ENCODE assay signal across 15 mouse cellular contexts in the genomic region with DNA sequence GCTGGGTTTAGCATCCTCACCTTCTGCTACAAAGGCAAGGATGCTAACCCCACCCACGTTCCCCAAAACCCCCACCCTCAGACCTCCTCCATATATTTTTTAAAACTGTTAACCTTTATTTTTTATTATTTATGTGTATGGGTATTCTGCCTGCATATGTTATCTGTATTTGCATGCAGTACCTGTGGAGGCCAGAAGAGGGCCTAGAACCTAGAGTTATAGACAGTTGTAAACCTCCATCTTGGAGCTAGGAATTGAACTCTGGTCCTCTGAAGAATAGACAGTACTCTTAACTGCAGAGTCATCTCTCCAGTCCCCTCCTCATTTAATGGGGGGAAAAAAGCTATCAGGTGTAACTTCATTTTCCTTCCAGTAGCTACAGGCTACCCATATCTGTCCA. TPM values are rescaled to one million over a fixed set of nuclear protein-coding genes. Genes with fewer than 3 reads are reported as not detected.
DNase-seq lines count a peak whose midpoint lies in the region; ATAC-seq and TF ChIP-seq lines count a peak whose summit lies in the region.
"Had no signal": no experiment of that assay in that cellular context is flagged by ENCODE, and none has a peak within 500 bp of the region (broad histone marks: within the 10 kb centered on the region; RNA-seq: fewer than 3 reads in every experiment).

No protein-coding gene starts in this region.

- peaks cover 63% of the 10 kb centered on the region for H3K36me3 ChIP-seq in neural tube, embryonic 15.5 days
- H3K36me3 ChIP-seq in heart, embryonic 12.5 days, result peaks cover 22% of the 10 kb centered on the region; the same call in 1 of the 2 replicates

- in situ Hi-C loops in Patski (cut with MboI; ENCODE audit: low pct_unique_long_range_greater_than_20kb), result loop anchor here (25.0 kb wide), 1 partner anchor 512 kb away; a partner anchor contains a TSS

- CTCF ChIA-PET in Patski (lab: Charles Lee), result interaction anchor here (0.7 to 1.5 kb wide), 3 partner anchors 11 to 190 kb away, joined by 3 to 4 read pairs (median 3); no protein-coding TSS in a partner anchor

- DNase-seq in layer of hippocampus, adult 2 months (ENCODE audit: low spot score in 2 of 2), result no peak
- DNase-seq in layer of hippocampus, postnatal 10 days (ENCODE audit: low spot score in 2 of 2), result no peak
- peak; percentile 26 for DNase-seq in thymus, postnatal 14 days
- no peak for DNase-seq in thymus, postnatal 36 days
- DNase-seq in Patski (ENCODE audit: low read depth, low spot score), result no peak
- DNase-seq: cerebellum, adult 9-11 months; lung, adult 2 months had no signal

- WGBS in neural tube, embryonic 15.5 days, result 71% methylated on average over 1 of the region's 1 CpGs
- WGBS in heart, embryonic 12.5 days, result 56% methylated on average over 1 of the region's 1 CpGs

- no peak overlapping the region for H3K9ac ChIP-seq in neural tube, embryonic 15.5 days (replicated peaks)
- H3K9ac ChIP-seq in heart, embryonic 12.5 days, result no peak overlapping the region
- H3K9ac ChIP-seq: embryonic facial prominence, embryonic 13.5 days had no signal

- no peak for ATAC-seq in Patski
- peak; percentile 40; the same call in 1 of the 2 replicates for ATAC-seq in neutrophil, adult 5-6 weeks (ENCODE audit: extremely low read depth, insufficient number of reproducible peaks, low FRiP score, poor library complexity, severe bottlenecking)
- ATAC-seq in neural tube, embryonic 15.5 days (ENCODE audit: low FRiP score), result no peak
- no peak for ATAC-seq in heart, embryonic 12.5 days (ENCODE audit: insufficient number of reproducible peaks, low FRiP score)
- ATAC-seq: forebrain, embryonic 16.5 days; hindbrain, embryonic 16.5 days had no signal

- peak; percentile 71 for TF ChIP-seq CTCF in layer of hippocampus, adult 2 months (conservative IDR thresholded peaks at IDR 0.05)
- TF ChIP-seq CTCF in Patski (IDR thresholded peaks at IDR 0.05), result peak; percentile 54

- no peak overlapping the region for H3K4me3 ChIP-seq in layer of hippocampus, adult 2 months
- no peak overlapping the region for H3K4me3 ChIP-seq in neural tube, embryonic 15.5 days (replicated peaks)
- no peak overlapping the region for H3K4me3 ChIP-seq in heart, embryonic 12.5 days
- H3K4me3 ChIP-seq: embryonic facial prominence, embryonic 13.5 days; heart, embryonic 10.5 days had no signal

- H3K9me3 ChIP-seq in neural tube, embryonic 15.5 days (replicated peaks), result no peaks in the 10 kb centered on the region
- H3K9me3 ChIP-seq in heart, embryonic 12.5 days (replicated peaks), result no peaks in the 10 kb centered on the region
- H3K9me3 ChIP-seq: embryonic facial prominence, embryonic 13.5 days; heart, embryonic 10.5 days had no signal

- POLR2A ChIA-PET in Patski (lab: Charles Lee), result no interaction called here

- no peak overlapping the region for H3K27ac ChIP-seq in layer of hippocampus, adult 2 months
- H3K27ac ChIP-seq in neural tube, embryonic 15.5 days (replicated peaks), result no peak overlapping the region
- H3K27ac ChIP-seq in heart, embryonic 12.5 days (ENCODE audit: poor library complexity, severe bottlenecking), result no peak overlapping the region
- H3K27ac ChIP-seq: embryonic facial prominence, embryonic 13.5 days; heart, embryonic 10.5 days had no signal

- no peak overlapping the region for H3K4me2 ChIP-seq in neural tube, embryonic 15.5 days
- no peak overlapping the region for H3K4me2 ChIP-seq in heart, embryonic 12.5 days
- H3K4me2 ChIP-seq: embryonic facial prominence, embryonic 13.5 days had no signal

- H3K4me1 ChIP-seq in neural tube, embryonic 15.5 days, result no peaks in the 10 kb centered on the region
- no peaks in the 10 kb centered on the region for H3K4me1 ChIP-seq in heart, embryonic 12.5 days (replicated peaks)
- H3K4me1 ChIP-seq: embryonic facial prominence, embryonic 13.5 days; heart, embryonic 10.5 days had no signal

- no peaks in the 10 kb centered on the region for H3K27me3 ChIP-seq in Patski
- no peaks in the 10 kb centered on the region for H3K27me3 ChIP-seq in neural tube, embryonic 15.5 days (replicated peaks)
- H3K27me3 ChIP-seq in heart, embryonic 12.5 days (replicated peaks), result no peaks in the 10 kb centered on the region
- H3K27me3 ChIP-seq: embryonic facial prominence, embryonic 13.5 days had no signal

RNA-seq across cellular contexts. Expression of a gene that starts 9.8 kb away (rescaled TPM):
- 10 to 100 TPM; 16.5 to 16.9 TPM for total RNA-seq in layer of hippocampus, adult 2 months (2021)
- 10 to 100 TPM; 14.2 to 15.5 TPM for total RNA-seq in layer of hippocampus, postnatal 10 days (2021)
- polyA plus RNA-seq in Patski (2021), result 35.2 TPM
- total RNA-seq in neutrophil, adult 5-6 weeks (2017), result 63.6 and 70.3 TPM in 2 replicates
- 18.4 and 22.7 TPM in 2 replicates for polyA plus RNA-seq in neural tube, embryonic 15.5 days (2015; fragmentation: Nextera tagmentation; extraction: Ambion mirVana)
- polyA plus RNA-seq in heart, embryonic 12.5 days (2016; fragmentation: Nextera tagmentation; extraction: Ambion mirVana), result 19.4 and 20.2 TPM in 2 replicates

RNA-seq across cellular contexts. Expression of a gene that starts 18.1 kb away (rescaled TPM):
- total RNA-seq in layer of hippocampus, adult 2 months (2021), result 100 to 1,000 TPM; 365 to 385 TPM
- 100 to 1,000 TPM; 345 to 387 TPM for total RNA-seq in layer of hippocampus, postnatal 10 days (2021)
- 73.0 TPM for polyA plus RNA-seq in Patski (2021)
- not detected in 2 replicates for total RNA-seq in neutrophil, adult 5-6 weeks (2017)
- 91.1 and 112 TPM in 2 replicates for polyA plus RNA-seq in neural tube, embryonic 15.5 days (2015; fragmentation: Nextera tagmentation; extraction: Ambion mirVana)
- polyA plus RNA-seq in heart, embryonic 12.5 days (2016; fragmentation: Nextera tagmentation; extraction: Ambion mirVana), result 11.8 and 12.3 TPM in 2 replicates
- total RNA-seq: monocyte, adult 5-6 weeks had no signal

RNA-seq across cellular contexts. Expression of a gene that starts 54.1 kb away (rescaled TPM):
- total RNA-seq in layer of hippocampus, adult 2 months (2021), result 10 to 100 TPM in 1 of 2 experiments, 1 to 10 TPM in 1; 9.5 to 10.2 TPM
- total RNA-seq in layer of hippocampus, postnatal 10 days (2021), result 10 to 100 TPM; 11.5 to 11.7 TPM
- polyA plus RNA-seq in Patski (2021), result 0.39 TPM
- total RNA-seq in neutrophil, adult 5-6 weeks (2017), result not detected in 2 replicates
- polyA plus RNA-seq in neural tube, embryonic 15.5 days (2015; fragmentation: Nextera tagmentation; extraction: Ambion mirVana), result 17.4 and 23.5 TPM in 2 replicates
- polyA plus RNA-seq in heart, embryonic 12.5 days (2016; fragmentation: Nextera tagmentation; extraction: Ambion mirVana), result 12.9 and 14.2 TPM in 2 replicates
- total RNA-seq: monocyte, adult 5-6 weeks had no signal

Comparison
In these comparisons a context has a peak if more than half of its experiments do, and no peak if none do; other contexts are left out.
1. RNA of a gene that starts 18.1 kb away (total RNA-seq): 345 to 387 TPM in layer of hippocampus, postnatal 10 days and 365 to 385 TPM in layer of hippocampus, adult 2 months; not detected in neutrophil, adult 5-6 weeks; every median in the first group is over 100 times any median in the second.
2. RNA of a gene that starts 54.1 kb away (total RNA-seq): 11.5 to 11.7 TPM in layer of hippocampus, postnatal 10 days and 9.5 to 10.2 TPM in layer of hippocampus, adult 2 months; not detected in neutrophil, adult 5-6 weeks; every median in the first group is over 10 times any median in the second.